Mouse (Mus musculus) heart, adult 11 months (tissue): ENCODE data around the gene Smad9.
"Not testable (repeated sequence)": the region's sequence is repeated elsewhere in the genome, so short reads cannot be mapped to it uniquely, and the experiment has no call there.

Experiments used
- DNase-seq: peaks from one replicate; pipeline ENCODE4 v3.0.0; 2022

Smad9 gene

DNA sequence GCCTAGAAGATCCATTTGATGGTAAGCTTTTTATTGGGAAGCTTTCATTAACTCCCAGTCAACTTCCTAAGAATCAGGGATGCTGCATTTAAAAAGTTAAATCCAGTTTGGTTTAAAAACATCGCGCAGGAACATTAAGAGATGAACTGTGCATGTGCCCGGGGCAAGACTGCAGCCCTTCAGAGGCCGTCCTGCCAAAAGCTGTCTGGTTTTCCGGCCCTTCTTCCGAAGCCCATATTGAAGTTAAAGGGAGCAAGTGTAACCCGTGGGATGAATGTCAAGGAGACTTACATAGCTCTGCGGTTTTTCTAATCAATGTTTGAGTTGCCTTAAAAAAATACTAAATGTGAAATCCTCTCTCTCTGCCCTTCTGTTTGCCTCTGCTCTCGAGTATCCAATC lies 3.8 kb downstream of the Smad9 start:
- no peak for DNase-seq

DNA sequence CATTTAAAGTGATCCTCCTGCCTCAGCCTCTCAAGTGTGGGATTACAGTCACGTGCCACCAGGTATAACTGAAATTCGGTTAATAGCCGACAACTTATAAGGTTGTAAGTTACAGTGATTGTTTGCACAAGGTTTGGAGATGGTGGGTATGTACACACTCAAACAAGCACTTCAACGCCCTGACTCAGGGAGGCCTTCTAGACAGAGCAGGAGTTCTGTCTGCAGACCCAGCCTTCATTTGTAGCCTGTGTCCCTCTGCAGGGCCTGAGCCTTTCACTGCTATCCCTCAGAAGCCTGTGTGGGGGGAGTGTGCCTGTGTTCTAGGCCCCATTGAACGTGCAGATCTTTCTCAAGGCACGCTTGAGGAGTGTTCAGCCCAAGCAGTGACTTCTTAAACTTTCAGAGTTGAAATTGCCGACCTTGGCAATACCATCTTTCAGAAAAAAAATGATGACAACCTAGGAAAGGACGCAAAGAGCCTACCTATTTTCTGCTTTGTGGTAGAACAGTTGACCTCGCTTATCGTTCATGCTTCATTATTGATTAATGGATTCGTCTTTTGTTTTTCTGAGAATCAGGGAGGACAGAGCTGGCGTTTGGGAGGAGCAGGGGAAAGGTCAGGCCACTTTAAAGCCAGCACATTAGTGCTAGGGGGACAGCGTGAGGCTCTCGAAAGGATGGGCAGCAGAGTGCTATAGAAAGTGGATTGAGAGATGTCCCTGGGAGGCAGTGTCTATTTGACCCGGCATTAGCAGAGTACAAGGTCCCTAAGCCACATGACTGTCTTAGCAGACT lies 5.1 kb downstream of the Smad9 start:
- no peak for DNase-seq

DNA sequence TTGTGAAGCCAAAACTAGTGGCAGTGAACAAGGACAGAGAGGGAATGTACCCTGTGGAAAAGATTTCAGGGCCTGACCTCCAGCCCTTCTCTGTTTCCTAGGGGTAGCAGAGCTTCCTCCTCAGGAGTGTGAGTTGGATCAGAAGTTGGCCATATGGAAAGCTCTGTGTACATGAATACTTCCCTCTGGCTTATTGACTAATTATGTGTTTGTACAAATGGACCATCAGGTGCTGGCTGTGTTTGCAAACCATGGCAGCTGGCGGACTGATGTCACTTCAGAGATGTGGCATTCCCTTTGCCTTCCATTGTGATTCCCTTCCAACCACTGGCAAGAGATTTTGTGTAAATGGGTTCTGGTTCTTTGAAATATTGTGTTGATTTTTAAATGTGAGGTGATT lies 5.9 kb downstream of the Smad9 start:
- no peak for DNase-seq

DNA sequence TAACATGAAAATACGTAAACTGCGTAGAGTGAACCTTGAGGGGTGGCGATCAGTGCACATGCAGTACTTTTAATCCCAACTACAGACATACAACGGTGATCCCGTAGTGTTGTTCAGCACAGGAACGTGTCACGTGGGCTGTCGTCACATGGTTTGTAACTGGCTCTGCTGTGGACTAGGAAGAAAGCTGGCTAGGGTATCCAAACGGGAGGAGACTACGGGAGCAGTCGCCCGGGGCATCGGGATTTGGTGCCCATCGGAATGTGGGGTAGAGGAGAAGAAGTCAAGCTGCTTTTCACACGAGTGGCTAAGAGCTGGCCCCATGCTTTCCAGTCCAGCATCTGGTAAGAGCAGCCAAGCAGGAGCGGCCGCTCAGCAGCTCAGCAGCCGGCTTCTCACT lies 9.0 kb downstream of the Smad9 start:
- peak; percentile 95 for DNase-seq

DNA sequence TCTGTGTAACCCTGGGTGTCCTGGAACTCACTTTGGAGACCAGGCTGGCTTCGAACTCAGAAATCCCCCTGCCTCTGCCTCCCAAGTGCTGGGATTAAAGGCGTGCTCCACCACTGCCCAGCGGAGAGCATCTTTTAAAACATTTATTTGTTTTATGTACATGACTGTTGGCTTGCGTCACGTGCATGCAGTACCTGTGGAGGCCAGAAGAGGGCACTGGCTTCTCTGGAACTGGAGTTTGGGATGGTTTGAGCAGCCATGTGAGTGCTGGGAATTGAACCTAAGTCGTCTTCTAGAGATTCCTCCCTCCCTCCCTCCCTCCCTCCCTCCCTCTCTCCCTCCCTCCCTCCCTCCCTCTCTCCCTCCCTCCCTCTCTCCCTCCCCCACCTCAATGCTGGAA lies 10.1 kb downstream of the Smad9 start:
- DNase-seq: not testable (repeated sequence)

DNA sequence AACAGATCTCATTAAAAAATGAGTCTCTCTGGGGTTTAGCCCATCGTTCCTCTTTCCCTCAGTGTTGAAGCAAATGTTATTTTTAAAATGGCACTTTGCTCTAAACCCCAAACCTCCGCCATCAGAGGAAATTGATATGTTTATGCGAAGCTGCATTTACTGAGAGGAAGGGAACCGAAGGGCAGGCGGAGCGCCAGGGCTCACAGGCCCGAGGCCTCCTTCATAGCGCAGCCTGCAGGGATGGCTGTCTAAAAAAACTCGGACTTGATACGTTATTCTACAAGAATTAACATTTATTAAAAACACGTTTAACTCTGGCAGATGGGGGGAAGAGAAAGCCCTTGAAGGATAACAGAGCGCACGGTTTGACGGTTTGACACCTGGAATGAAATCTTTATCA lies 10.7 kb downstream of the Smad9 start:
- DNase-seq: no peak

DNA sequence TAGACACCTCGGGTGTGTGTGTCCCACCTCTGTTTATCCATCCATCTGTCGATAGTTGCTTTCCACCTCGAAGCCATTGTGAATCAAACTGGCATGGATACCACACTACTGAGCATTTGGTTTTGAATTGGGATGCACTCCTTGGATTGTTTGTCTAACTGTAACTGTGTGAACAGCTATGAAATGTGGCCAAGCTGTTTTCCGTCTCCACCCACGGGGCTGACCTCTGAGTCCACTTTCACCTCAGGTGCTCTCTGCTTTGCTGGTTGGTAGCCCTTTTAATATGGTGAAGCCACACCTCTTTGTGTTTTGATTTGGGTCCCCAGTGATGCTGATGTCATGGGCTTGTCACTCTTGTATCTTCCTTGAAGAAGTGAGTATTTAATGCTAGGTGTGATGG lies 11.4 kb downstream of the Smad9 start:
- no peak for DNase-seq

DNA sequence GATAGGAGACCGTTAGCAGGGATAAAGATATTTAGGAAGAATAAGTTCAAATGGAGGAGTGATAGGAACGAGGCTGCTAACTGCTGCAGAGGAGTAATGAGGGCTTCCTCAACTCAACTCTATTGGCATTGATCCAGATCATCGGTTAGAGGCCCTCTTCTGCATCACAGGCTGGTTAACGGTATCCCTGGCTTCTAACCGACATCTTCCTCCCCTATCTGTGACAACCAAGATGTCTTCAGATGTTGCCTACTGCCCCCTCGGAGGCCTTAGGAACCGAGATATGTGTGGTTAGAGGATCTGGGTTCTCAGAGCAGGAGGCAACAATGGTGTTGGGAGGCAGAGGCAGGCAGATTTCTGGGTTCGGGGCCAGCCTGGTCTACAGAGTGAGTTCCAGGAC lies 13.2 kb downstream of the Smad9 start:
- no peak for DNase-seq

DNA sequence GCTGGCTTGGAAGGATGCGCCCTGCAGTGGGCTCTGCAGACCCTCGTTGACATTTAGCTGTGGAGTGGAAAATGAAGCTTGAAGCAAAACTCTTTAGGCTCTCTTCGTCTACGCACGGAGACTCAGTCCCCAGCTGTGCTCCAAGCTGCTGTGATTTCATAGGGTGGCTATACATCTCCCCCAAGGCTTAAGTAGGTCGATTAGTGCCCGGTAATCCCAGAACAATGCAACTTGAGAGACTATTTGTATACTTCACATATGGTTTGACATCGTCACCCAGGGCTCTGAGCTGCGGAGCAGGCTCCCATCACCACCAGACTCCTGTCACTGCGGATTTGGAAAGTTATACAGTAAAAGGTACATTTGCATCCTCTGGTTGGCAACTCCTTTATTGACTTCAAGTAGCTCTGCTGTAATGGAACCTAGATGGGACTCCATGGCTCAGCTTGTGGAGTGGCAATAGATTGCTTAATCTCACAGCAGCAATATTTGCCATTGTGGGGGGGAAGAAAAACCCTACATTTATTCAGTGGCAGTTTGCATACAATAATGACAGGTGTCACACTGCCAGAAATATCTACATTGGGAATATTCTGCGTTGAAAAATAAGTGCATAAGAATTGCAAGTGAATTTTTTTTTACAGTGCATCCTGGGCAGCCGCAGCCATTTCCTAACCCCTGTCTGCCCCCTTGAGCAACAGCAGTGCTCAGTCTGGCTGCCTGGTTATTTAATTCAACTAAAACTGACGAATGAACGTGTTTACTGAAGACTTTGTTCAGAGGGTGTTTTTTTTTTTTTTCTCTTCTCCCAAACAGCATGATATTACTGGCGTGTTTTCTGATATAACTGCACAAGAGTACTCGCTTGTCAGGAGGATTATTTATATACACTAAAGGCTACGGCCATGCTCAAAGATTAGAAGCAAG lies 14.2 kb downstream of the Smad9 start:
- DNase-seq: no peak

DNA sequence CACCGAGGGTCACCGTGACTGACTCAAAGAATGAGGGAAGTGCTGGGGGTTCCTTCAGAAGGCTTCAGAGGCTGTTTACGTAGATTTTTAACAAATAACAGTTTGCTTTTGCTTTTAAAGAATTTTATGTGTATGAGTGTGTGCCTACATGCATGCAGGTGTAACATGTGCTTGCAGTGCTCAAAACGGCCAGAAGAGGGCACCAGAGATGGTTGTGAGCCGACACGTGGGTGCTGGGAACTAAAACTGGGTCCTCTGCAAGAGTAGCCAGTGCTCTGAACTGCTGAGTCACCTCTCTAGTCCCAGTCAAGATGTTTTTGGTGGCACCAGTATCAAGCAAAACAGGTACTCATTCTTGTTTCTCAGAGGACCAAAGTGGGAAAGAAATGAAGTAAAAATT lies 18.2 kb downstream of the Smad9 start:
- DNase-seq: no peak

DNA sequence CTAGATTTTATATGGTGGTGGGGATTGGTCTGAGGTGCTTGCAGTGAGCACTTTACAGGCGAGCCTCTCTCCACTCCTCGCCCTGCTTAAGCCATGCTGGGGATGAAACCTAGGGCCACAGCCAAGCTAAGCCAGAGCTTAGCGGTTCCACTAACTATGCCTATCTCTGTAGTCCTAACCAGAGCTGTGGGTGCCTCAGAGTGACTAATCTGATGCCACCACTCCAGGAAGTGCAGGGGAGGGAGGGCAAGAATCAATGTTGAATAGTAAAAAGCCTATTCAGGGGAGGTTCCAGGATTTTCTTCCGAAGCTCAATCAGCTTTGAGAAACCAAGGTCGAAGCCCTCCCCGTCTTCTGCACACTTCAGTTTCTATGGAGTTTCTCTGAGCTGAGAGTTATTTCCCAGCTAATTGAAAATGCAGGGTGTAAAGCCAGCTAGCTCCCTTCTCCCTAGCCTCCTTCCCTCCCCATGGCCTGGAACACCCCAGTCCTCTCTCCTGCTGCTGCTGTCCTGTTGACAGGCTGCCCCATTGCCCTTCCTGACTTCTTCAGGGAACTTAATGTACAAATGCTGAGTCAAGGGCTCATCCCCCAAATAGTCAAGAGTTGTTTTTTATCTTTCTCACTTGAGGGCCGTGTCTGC lies 20.7 kb downstream of the Smad9 start:
- no peak for DNase-seq

DNA sequence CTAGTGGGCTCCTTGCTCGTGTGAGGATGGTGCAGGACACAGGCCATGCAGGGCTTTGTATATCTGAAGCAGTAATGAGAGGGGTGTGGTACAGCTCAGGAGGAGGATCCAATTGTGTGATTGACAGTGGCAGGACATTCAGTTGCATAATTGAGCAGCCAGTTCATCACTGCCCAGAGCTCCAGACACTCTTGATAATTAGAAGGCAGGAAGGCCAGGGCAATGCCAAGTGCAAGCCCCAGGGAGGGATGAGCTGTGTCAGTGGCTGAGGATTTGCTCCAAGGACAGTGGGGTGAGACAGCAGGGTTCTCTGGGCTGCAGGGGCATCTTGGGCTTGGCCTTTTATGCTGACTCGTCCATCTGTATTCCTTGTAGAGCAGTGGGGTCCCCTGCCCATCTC lies 35.2 kb downstream of the Smad9 start:
- peak; percentile 83 for DNase-seq

DNA sequence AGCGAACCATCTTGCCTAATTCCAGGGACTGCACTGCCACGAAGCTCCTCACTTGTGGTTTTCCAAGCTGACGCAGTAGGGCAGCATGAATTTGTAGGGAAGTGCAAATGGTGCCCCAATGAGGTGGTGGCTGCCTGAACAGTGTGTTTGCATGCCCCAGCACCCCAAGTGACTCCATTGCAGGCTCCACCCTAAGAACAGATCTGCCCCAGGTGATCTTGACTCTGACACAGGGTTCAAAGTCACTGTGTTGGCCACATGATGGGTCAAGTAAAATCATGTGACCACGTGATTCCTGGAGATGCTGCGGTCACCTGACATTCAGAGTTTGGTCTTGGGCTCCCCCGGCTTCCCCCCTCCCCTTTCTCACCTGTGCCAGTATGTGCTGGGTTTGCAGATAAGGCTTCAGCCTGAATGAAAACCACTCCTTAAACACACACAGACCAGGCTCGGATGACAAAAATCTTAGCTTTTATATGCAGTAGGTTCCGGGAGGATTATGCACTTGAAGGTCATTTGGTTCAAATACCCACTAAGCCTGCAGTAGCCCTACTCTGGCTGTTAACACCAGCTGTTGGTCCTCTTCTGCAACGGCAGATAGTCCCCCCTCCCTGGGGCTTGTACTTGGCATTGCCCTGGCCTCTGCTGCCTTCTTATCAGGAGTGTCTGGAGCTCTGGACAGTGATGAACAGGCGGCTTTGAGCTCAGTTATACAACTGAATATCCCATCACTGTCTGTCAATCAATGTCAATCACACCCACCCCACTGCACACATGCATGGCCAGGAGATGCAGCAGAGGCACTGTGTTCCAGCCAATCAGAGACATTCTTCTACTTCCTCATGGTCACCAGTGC lies 36.7 kb downstream of the Smad9 start:
- peak; percentile 73 for DNase-seq

DNA sequence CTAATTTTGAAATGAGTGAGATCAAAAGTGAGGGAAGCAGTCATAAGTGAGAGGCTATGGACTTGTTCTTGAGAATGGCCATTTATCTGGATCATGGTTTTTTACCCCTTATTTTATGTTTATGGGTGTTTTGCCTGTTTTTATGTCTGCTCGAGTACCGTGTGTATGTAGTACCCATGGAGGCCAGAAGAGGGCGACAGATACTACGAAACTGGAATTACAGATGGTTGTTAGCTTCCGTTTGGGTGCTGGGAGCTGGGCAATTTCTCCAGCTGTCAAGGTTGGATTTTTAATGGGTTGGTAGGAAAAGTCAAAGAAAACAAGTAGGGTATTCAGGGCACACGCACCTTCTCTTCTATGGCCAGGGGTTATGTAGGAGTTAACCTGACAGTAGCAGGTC lies 38.4 kb downstream of the Smad9 start:
- DNase-seq: peak; percentile 24

DNA sequence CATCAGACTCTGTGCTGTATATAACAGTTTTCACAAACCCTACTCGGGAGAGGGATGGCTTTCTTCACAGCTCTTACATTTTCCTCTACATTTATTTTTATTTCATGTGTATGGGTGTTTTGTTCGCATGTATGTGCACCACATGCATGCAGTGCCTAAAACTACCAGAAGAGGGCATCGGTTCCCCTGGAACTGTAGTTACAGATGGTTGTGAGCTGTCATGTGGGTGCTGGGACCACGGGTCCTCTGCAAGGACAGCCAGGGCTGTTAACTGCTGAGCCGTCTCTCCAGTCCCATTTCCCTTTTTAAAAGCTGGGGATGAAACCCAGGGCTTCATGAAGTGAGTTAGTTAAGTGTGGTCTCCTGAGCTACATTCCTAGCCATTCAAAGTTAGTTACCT lies 40.0 kb downstream of the Smad9 start:
- DNase-seq: peak; percentile 51

DNA sequence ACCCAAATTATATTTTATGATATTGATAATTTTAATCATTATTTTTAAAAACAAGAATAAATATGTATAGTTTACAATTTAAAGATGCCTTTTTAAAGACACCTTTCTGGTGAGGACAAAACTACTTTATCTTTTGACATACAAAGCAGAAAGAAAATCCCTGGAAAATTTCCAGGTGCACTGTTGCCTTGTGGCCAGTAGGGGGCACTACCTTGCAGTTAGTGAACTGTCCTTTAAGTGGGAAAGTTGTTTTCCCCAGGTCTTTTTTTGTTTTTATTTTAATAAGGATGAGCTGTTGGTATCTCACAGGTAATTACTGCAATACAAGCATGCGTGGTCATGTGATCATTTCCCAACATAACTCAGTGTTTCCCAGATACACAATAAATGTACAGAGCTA lies 40.4 kb downstream of the Smad9 start:
- DNase-seq: peak; percentile 29

DNA sequence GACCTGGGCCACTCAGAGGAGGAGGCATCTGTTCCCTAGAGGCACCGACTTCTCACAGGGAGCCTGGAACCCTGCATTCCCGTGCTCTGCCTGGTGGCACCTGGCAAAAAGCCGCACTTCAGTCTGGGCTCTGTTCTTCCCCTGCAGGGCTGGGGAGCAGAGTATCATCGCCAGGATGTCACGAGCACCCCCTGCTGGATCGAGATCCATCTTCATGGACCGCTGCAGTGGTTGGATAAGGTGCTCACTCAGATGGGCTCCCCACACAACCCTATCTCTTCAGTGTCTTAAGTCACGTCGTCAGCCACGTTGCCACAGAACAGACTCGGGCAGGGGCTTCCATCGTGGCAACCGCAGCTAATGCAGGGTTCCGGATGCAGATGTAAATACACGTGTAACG lies 41.8 kb downstream of the Smad9 start:
- DNase-seq: peak; percentile 90

DNA sequence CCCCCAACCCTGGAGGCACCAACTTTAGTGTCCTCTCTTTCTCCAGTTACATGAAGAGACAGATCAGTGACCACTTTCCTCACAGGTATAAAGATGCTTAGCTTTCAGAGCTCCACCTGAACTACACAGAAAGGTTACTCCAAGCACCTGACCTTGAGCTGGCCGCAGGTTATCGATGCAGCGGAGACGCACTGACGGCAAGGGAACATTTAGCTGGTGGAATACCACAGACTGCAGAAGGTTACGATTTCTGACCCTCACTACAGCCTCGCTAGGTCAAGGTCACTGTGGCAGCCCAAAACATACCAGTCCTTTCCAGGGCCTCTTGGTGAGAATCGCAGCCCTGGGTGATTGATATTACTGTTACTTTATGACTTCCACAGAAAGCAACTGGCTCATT lies 48.3 kb downstream of the Smad9 start:
- peak; percentile 74 for DNase-seq

DNA sequence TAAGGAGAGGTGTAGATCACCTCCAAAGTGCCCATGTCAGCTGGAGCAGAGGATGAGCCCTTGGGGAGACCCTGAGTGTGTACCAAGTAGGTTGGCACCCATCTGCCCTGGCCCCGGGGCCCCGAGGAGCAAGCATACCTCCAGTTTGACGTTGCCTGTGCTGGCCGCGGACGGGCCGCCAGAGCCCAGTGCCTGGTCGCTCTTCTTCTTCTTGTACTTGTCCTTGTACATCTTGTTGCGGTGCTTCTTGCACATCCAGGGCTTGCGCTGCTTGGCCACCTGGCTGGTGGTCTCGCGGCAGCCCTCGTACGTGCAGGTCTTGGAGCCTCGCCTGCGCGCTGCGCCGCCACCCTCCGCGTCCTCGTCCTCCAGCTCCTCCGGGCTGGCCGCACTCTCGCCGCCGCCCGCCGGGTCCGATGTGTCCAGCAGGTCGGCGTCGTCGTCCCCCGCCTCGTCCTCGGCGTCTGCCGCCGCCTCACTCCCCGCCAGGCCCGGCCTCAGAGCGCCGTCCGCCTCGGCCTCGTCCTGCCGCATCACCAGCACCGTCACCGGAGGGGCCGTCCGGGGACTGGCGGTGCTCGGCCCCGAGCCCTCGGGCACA lies 51.8 kb downstream of the Smad9 start:
- peak; percentile 93 for DNase-seq

DNA sequence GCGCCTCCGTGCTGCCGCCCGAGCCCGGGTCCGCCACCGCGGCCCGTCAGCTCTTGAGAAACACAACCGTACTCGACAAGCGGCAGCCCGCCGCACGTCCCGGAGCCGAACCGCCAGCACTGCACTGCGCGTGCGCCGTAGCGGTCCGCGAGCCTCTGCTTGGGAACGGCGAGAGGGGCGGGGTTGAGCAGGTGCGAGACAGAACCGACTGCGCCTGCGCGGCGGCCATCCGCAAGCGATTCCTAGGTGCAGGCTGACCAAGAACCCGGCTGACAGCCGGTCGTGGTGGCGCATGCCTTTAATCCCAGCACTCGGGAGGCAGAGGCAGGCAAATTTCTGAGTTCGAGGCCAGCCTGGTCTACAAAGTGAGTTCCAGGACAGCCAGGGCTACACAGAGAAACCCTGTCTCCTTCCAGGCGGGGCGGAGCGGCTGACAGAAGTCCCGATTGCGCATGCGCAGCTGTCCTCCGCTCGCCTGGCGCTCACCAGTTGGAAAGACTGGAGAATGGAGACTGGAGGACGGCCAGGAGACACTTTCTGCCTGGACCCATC lies 52.4 kb downstream of the Smad9 start, which contains the start of gene Rfxap:
Gene Rfxap, minus strand, starts transcription at position 126 of the 552 bp plus-strand sequence.
- peak; percentile 99 for DNase-seq

DNA sequence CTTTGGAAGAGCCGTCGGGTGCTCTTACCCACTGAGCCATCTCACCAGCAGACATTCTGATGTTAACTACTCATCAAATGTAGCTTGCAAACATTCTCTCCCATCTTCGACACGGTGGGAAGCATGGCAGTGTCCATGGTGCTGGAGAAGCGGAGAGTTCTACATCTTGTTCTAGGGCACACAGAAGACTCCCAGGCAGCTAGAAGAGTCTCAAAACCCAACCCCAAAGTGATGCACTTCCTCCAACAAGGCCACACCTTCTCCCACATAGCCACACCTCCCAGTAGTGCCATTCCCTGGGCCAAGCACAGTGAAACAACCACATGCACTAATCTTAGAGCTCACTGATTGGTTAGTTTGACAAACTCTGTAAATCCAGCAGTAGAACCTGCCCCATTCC lies 53.7 kb downstream of the Smad9 start:
- peak; percentile 77 for DNase-seq

DNA sequence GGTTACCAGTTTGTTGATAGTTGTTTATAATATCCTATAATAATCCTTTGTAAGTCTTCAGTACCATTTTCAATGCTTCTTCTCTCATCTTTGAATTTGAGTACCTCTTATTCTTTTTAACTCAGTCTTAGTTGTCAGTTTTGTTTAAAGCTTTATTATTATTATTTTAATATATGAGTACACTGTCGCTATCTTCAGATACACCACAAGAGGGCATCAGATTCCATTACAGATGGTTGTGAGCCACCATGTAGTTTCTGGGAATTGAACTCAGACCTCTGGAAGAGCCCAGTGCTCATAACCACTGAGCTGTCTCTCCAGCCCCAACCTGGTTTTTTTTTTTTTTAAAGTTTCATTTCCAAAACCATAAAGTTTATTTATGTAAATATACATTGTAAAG lies 56.2 kb downstream of the Smad9 start:
- no peak for DNase-seq
